Mouse (Mus musculus): ENCODE data around the gene Necab2.

Gene Necab2

GRCm38 (mm10) chr8:119446211-119446989, at the start of gene Necab2:
Gene Necab2 (plus strand): TSS chr8:119446719.
- peak; percentile 76 to 88 for DNase-seq

- no peak for DNase-seq
Observed at GRCm38 (mm10) chr8:119398558-119398957, 48.0 kb upstream of the Necab2 start.

GRCm38 (mm10) chr8:119399255-119399654, 47.3 kb upstream of the Necab2 start:
- DNase-seq, result no peak

- DNase-seq, result peak; percentile 58 to 60
Observed at GRCm38 (mm10) chr8:119400122-119400671, 46.3 kb upstream of the Necab2 start.

GRCm38 (mm10) chr8:119400904-119401303, 45.6 kb upstream of the Necab2 start:
- no peak for DNase-seq

GRCm38 (mm10) chr8:119403912-119404311, 42.6 kb upstream of the Necab2 start:
- no peak for DNase-seq

- DNase-seq, result no peak
Observed at GRCm38 (mm10) chr8:119404648-119405047, 41.9 kb upstream of the Necab2 start.

- no peak for DNase-seq
Observed at GRCm38 (mm10) chr8:119408311-119408710, 38.2 kb upstream of the Necab2 start.

- no peak for DNase-seq
Observed at GRCm38 (mm10) chr8:119412037-119412734, 34.3 kb upstream of the Necab2 start.

GRCm38 (mm10) chr8:119412735-119413498, 33.6 kb upstream of the Necab2 start:
- DNase-seq, result peak in 1 of 2 experiments; percentile 76

- DNase-seq, result no peak
Observed at GRCm38 (mm10) chr8:119413605-119414004, 32.9 kb upstream of the Necab2 start.

GRCm38 (mm10) chr8:119420318-119420717, 26.2 kb upstream of the Necab2 start:
- no peak for DNase-seq

GRCm38 (mm10) chr8:119421603-119422122, 24.9 kb upstream of the Necab2 start:
- no peak for DNase-seq

GRCm38 (mm10) chr8:119422123-119422711, 24.3 kb upstream of the Necab2 start:
- peak in 1 of 2 experiments; percentile 52 for DNase-seq

GRCm38 (mm10) chr8:119423631-119424141, 22.8 kb upstream of the Necab2 start:
- peak; percentile 80 to 81 for DNase-seq

- DNase-seq, result peak in 1 of 2 experiments; percentile 62
Observed at GRCm38 (mm10) chr8:119424199-119424733, 22.3 kb upstream of the Necab2 start.

- no peak for DNase-seq
Observed at GRCm38 (mm10) chr8:119424740-119425139, 21.8 kb upstream of the Necab2 start.

GRCm38 (mm10) chr8:119425533-119425932, 21.0 kb upstream of the Necab2 start:
- peak; percentile 56 to 65 for DNase-seq

- no peak for DNase-seq
Observed at GRCm38 (mm10) chr8:119426069-119426735, 20.3 kb upstream of the Necab2 start.

- DNase-seq, result no peak
Observed at GRCm38 (mm10) chr8:119427634-119428349, 18.7 kb upstream of the Necab2 start.

GRCm38 (mm10) chr8:119428350-119428740, 18.2 kb upstream of the Necab2 start:
- DNase-seq, result no peak
